Mouse (Mus musculus) heart, postnatal 0 days (tissue): Measurements from ENCODE around the gene Ephb1.

Source experiments
- CTCF ChIP-seq: IDR thresholded peaks from 2 replicates; pipeline ENCODE4 v1.5.1; 2016; ENCODE audit warnings: antibody characterized with exemption, control low read depth, low read depth
- EP300 ChIP-seq: IDR thresholded peaks from 2 replicates; pipeline ENCODE4 v1.6.1; 2016; ENCODE audit warnings: antibody characterized with exemption, low read depth

- TF ChIP-seq CTCF (no peak), EP300 (no peak)
Observed at GRCm38 (mm10) chr9:102241546-102241945, 112.9 kb downstream of the Ephb1 start.
